Mouse (Mus musculus): ENCODE results near the gene Fkbp8.

- TF ChIP-seq POLR2A (IDR thresholded peaks at IDR 0.05; ENCODE audit: insufficient read depth, low read depth, low read length) = no peak
- no peak for TF ChIP-seq CTCF (IDR thresholded peaks at IDR 0.05)
- no peak for TF ChIP-seq EP300 (IDR thresholded peaks at IDR 0.05; ENCODE audit: insufficient read depth, low read depth, low read length)
Observed at GRCm38 (mm10) chr8:70495001-70495770, 32.3 kb upstream of the Fkbp8 start.
